Mouse (Mus musculus) kidney, adult 2 months (tissue): Measurements from ENCODE around the gene Stk38. TPM values are rescaled to one million over a fixed set of nuclear protein-coding genes. Genes with fewer than 3 reads are reported as not detected.

Source experiments
- DNase-seq: peaks from one replicate; pipeline ENCODE4 v3.0.0; 2021
- H3K27ac ChIP-seq: fragments of 200-500 bp; 2 replicates; pipeline ENCODE4 v1.5.1; 2012; ENCODE audit warnings: low read depth, low read length, control low read depth, inconsistent platforms; ENCODE audit not compliant: insufficient read depth
- H3K27me3 ChIP-seq: fragments of 200-500 bp; replicated peaks from 2 replicates; pipeline ENCODE4 v1.6.1; 2012; ENCODE audit warnings: mild to moderate bottlenecking, moderate library complexity, low read length, inconsistent platforms; ENCODE audit not compliant: control insufficient read depth, insufficient read depth
- H3K36me3 ChIP-seq: fragments of 200-500 bp; 2 replicates; pipeline ENCODE4 v1.6.1; 2012; ENCODE audit warnings: mild to moderate bottlenecking, moderate library complexity, low read length, inconsistent platforms; ENCODE audit not compliant: control insufficient read depth, insufficient read depth
- H3K4me1 ChIP-seq: fragments of 200-500 bp; 2 replicates; pipeline ENCODE4 v1.6.1; 2011; ENCODE audit warnings: low read length; ENCODE audit not compliant: control insufficient read depth, insufficient read depth
- H3K4me3 ChIP-seq: fragments of 200-500 bp; 2 replicates; pipeline ENCODE4 v1.5.1; 2011; ENCODE audit warnings: mild to moderate bottlenecking, low read depth, low read length, control low read depth; ENCODE audit not compliant: insufficient read depth
- CTCF ChIP-seq: fragments of 200-500 bp; conservative IDR thresholded peaks from 2 replicates; pipeline ENCODE4 v1.5.1; 2011; ENCODE audit warnings: low read depth, mild to moderate bottlenecking, control low read depth, low read length, moderate library complexity, mixed read lengths; ENCODE audit not compliant: insufficient read depth, insufficient read length
- POLR2A ChIP-seq: fragments of 200-500 bp; IDR thresholded peaks from one replicate; pipeline ENCODE4 v1.6.1; 2011; ENCODE audit warnings: low read depth, low read length, control low read depth
- WGBS: fragments of 180-500 bp; shearing (Covaris S2); methylation state at CpG from one replicate; pipeline ENCODE4 v1.1.7; 2018; 5-methylcytosine and 5-hydroxymethylcytosine counted together
- polyA plus RNA-seq: library from polyadenylated mRNA; depleted of rRNA; stranded (reverse); fragments of >200 nt; gene quantifications from 2 replicates; pipeline ENCODE4 v1.2.3, GENCODE M21; 2012

Stk38 gene
- polyA plus RNA-seq, 1 experiment = 61.7 TPM

GRCm38 (mm10) chr17:29019391-29019790 lies 11.6 kb upstream of the Stk38 start:
- 82% methylated on average over 7 of the region's 7 CpGs for WGBS
- no peak for TF ChIP-seq CTCF

DNA sequence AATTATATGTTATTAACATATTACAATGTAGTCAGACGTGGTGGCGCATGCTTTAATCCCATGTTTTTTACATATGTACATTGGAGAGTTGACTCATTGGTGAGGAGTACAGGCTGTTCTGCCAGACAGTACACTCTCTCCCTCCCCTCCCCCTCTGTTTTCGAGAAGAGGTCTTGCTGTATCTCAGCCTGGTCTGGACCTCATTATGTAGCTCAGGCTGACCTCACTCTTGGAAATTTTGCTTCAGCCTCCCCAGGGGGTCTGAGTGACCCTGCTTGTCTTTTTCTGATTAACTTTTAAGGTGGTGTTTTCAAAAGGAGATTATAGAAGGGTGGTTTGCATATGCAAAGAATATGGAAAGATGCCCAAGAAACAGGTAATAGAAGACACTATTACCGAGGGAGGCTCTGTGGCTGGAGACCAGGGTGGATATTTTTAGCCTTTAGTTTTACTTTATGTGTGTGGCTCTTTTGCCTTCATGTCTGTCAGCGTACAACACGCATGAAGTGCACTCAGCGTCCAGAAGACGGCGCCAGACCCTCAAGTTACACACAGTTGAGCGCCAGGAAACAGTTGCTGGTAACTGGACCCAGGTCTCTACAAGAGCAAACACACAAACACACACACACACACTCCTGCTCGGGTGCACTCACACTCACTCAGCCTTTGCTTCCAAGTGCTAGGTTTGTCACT lies 10.6 kb upstream of the Stk38 start:
- no peak overlapping the region for H3K4me3 ChIP-seq
- no peaks in the 10 kb centered on the region for H3K36me3 ChIP-seq
- no peaks in the 10 kb centered on the region for H3K4me1 ChIP-seq
- no peaks in the 10 kb centered on the region for H3K27me3 ChIP-seq
- TF ChIP-seq CTCF = peak; percentile 46
- TF ChIP-seq POLR2A = no peak
- no peak for DNase-seq
- 65% methylated on average over 11 of the region's 11 CpGs for WGBS
- no peak overlapping the region for H3K27ac ChIP-seq

More at GRCm38 (mm10) chr17:29019391-29019790, 11.6 kb upstream of the Stk38 start:
- Histone ChIP-seq H3K27me3 (no peaks in the 10 kb centered on the region), H3K36me3 (no peaks in the 10 kb centered on the region), H3K4me3 (no peak overlapping the region), H3K27ac (no peak overlapping the region), H3K4me1 (no peaks in the 10 kb centered on the region)
- no peak for DNase-seq

- TF ChIP-seq POLR2A (no peak), CTCF (no peak)
- H3K27me3 ChIP-seq = no peaks in the 10 kb centered on the region
- no peaks in the 10 kb centered on the region for H3K4me1 ChIP-seq
- H3K36me3 ChIP-seq = no peaks in the 10 kb centered on the region
- DNase-seq = no peak
- H3K4me3 ChIP-seq = no peak overlapping the region
- WGBS = 85% methylated on average over 4 of the region's 4 CpGs
- no peak overlapping the region for H3K27ac ChIP-seq
These were observed 8.9 kb upstream of the Stk38 start for GRCm38 (mm10) chr17:29016705-29017104.

- 46% methylated on average over 2 of the region's 2 CpGs for whole genome bisulfite sequencing
- no peak overlapping the region for H3K27ac ChIP-seq
- peak; percentile 60 for TF ChIP-seq CTCF
- TF ChIP-seq POLR2A = no peak
- H3K36me3 ChIP-seq = no peaks in the 10 kb centered on the region
- H3K27me3 ChIP-seq = no peaks in the 10 kb centered on the region
- no peak overlapping the region for H3K4me3 ChIP-seq
- peak; percentile 57 for DNase-seq
- no peaks in the 10 kb centered on the region for H3K4me1 ChIP-seq
These were observed 7.8 kb upstream of the Stk38 start for GRCm38 (mm10) chr17:29015638-29016037.

DNA sequence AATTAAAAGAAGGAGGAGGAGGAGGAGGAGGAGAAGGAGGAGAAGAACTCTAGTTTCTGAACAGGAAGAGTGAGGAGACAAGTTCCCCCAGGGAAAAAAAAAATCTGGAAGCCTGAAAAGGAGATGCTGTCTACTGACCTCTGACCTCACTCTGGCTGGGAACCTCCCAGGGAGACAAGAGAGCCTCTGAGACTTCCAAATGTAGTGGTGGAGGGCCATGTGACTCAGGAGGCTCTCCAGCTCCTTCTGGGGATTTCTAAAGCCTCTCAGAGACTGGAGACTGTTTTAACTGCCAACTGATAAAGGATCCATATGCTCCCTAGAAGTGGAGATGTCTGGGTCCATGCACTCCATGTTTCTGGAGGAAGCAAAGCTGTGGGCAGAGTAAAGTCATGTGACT lies 6.4 kb upstream of the Stk38 start:
- Histone ChIP-seq H3K27ac (no peak overlapping the region), H3K36me3 (no peaks in the 10 kb centered on the region), H3K27me3 (no peaks in the 10 kb centered on the region), H3K4me3 (no peak overlapping the region), H3K4me1 (no peaks in the 10 kb centered on the region)
- DNase-seq = peak; percentile 30
- TF ChIP-seq POLR2A (no peak), CTCF (no peak)

DNA sequence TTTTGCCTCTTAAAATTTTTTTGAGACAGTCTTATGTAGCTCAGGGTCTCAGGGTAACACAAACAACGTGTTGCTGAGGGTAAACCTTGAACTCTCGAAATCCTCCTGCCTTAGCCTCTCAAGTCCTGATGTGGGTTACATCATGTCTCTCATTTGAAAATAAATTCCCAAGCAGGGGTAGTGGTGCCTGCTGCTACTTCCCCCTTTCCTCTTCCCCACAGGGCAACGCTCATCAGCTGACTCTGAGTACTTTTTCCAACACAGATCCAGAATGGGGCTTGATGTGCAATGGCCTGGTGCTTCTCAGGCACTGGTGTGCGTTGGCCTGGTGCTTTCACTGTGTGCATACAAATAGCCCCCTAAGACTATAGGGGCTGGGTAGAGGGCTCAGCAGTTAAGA lies 1.4 kb upstream of the Stk38 start:
- DNase-seq = no peak
- 85% methylated on average over 4 of the region's 4 CpGs for WGBS
- Histone ChIP-seq H3K4me1 (peaks cover 17% of the 10 kb centered on the region; the same call in 1 of the 2 replicates), H3K27me3 (no peaks in the 10 kb centered on the region), H3K36me3 (no peaks in the 10 kb centered on the region), H3K4me3 (no peak overlapping the region), H3K27ac (no peak overlapping the region)
- TF ChIP-seq CTCF (no peak), POLR2A (no peak)

GRCm38 (mm10) chr17:29008326-29008650 lies 493 bp upstream of the Stk38 start:
- Histone ChIP-seq H3K4me3 (peak overlapping the region; percentile 100), H3K4me1 (peaks cover 17% of the 10 kb centered on the region; the same call in 1 of the 2 replicates), H3K27me3 (no peaks in the 10 kb centered on the region), H3K36me3 (no peaks in the 10 kb centered on the region), H3K27ac (peak overlapping the region; percentile 96)
- TF ChIP-seq POLR2A = no peak
- no peak for TF ChIP-seq CTCF
- no peak for DNase-seq
- 15% methylated on average over 8 of the region's 8 CpGs for WGBS

- peak overlapping the region; percentile 96 for H3K27ac ChIP-seq
- no peaks in the 10 kb centered on the region for H3K27me3 ChIP-seq
- H3K36me3 ChIP-seq = no peaks in the 10 kb centered on the region
- DNase-seq = no peak
- WGBS = under 1% methylated on average over 19 of the region's 19 CpGs
- peaks cover 17% of the 10 kb centered on the region; the same call in 1 of the 2 replicates for H3K4me1 ChIP-seq
- H3K4me3 ChIP-seq = peak overlapping the region; percentile 100
- TF ChIP-seq POLR2A (no peak), CTCF (no peak)
These were observed 553 bp downstream of the Stk38 start for GRCm38 (mm10) chr17:29007243-29007640.
